In genomic region chr16:18145341-18145867, GRCm38 (mm10) we compare ENCODE assay signal across 17 mouse cellular contexts. TPM values are rescaled to one million over a fixed set of nuclear protein-coding genes. Genes with fewer than 3 reads are reported as not detected.
"Had no signal": no experiment of that assay in that cellular context is flagged by ENCODE, and none has a peak within 500 bp of the region (broad histone marks: within the 10 kb centered on the region; RNA-seq: fewer than 3 reads in every experiment).

No protein-coding gene starts in this region.

- H3K27ac ChIP-seq: limb, embryonic 12.5 days; liver, embryonic 13.5 days; lung, embryonic 15.5 days; macrophage; midbrain, embryonic 12.5 days; stomach, embryonic 15.5 days had no signal

- H3K27me3 ChIP-seq: liver, embryonic 13.5 days; lung, embryonic 15.5 days; megakaryocyte, embryonic 14.5 days; neural tube, embryonic 13.5 days; stomach, embryonic 15.5 days had no signal

- H3K36me3 ChIP-seq: limb, embryonic 12.5 days; liver, embryonic 13.5 days; lung, embryonic 15.5 days; midbrain, embryonic 12.5 days; neural tube, embryonic 13.5 days; stomach, embryonic 15.5 days had no signal

- H3K4me1 ChIP-seq: liver, embryonic 13.5 days had no signal

- H3K9me3 ChIP-seq: limb, embryonic 12.5 days; liver, embryonic 13.5 days; lung, embryonic 15.5 days; megakaryocyte, embryonic 14.5 days; midbrain, embryonic 12.5 days; neural tube, embryonic 13.5 days; stomach, embryonic 15.5 days had no signal

- H3K9ac ChIP-seq: limb, embryonic 12.5 days; liver, embryonic 13.5 days; liver, postnatal 0 days; lung, embryonic 15.5 days; midbrain, embryonic 12.5 days; stomach, embryonic 15.5 days had no signal

- H3K4me2 ChIP-seq: limb, embryonic 12.5 days; liver, embryonic 13.5 days; lung, embryonic 15.5 days; midbrain, embryonic 12.5 days; neural tube, embryonic 13.5 days; stomach, embryonic 15.5 days had no signal

- H3K4me3 ChIP-seq: limb, embryonic 12.5 days; liver, embryonic 13.5 days; lung, embryonic 15.5 days; midbrain, embryonic 12.5 days; neural tube, embryonic 13.5 days; stomach, embryonic 15.5 days had no signal

- ATAC-seq: liver, postnatal 0 days had no signal

- DNase-seq: kidney, adult 18-20 months; kidney, postnatal 10 days; kidney, postnatal 4 days; liver; liver, embryonic 13.5 days; liver, postnatal 0 days; lung, postnatal 14 days; right cerebral cortex, postnatal 14 days; thymus, adult 2 months; thymus, postnatal 25 days had no signal

RNA-seq across cellular contexts. Expression of gene Rtn4r, which starts 18.0 kb away (rescaled TPM):
- polyA plus RNA-seq: macrophage had no signal
